ENCODE assay signal across 23 mouse cellular contexts in the genomic region with DNA sequence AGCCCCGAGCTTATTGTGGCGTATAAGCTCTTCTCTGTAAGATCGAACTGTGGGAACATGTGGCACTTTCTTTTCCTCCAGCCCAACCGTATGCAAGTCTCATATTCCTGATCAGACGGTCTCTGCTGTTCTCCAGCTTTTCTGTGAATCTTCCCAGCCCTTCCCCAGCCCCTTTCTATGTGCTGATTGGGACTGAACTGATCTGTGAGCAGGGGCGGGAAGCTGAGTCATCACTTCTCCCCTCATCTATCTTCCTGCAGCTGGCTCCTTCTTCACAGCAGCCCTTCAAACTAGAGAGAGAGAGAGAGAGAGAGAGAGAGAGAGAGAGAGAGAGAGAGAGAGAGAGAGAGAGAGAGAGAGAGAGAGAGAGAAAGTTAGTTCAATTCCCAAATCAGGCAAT.
A peak's percentile ranks its signal among the peaks of the same experiment; 100 is the strongest.
DNase-seq lines count a peak whose midpoint lies in the region; ATAC-seq and TF ChIP-seq lines count a peak whose summit lies in the region.
"Had no signal": no experiment of that assay in that cellular context is flagged by ENCODE, and none has a peak within 500 bp of the region (broad histone marks: within the 10 kb centered on the region; RNA-seq: fewer than 3 reads in every experiment).

No protein-coding gene starts in this region.

- DNase-seq in forebrain, postnatal 0 days, result peak; percentile 12
- DNase-seq in limb, embryonic 14.5 days (ENCODE audit: low spot score), result peak; percentile 13
- DNase-seq in limb, embryonic 10.5 days (ENCODE audit: low spot score), result no peak
- DNase-seq in lung, postnatal 25 days (ENCODE audit: low spot score), result no peak
- DNase-seq in right cerebral cortex, adult 18-20 months, result no peak
- DNase-seq: adrenal gland, postnatal 10 days; adrenal gland, postnatal 36 days; cerebellum, adult 11 months; cerebellum, adult 2 months; cerebellum, adult 9-11 months; cerebellum, postnatal 25 days; gastrocnemius, postnatal 25 days; heart, adult 2 months had no signal

- H3K4me1 ChIP-seq in forebrain, postnatal 0 days (ENCODE audit: insufficient read depth), result no peaks in the 10 kb centered on the region
- no peaks in the 10 kb centered on the region for H3K4me1 ChIP-seq in forebrain, embryonic 16.5 days (replicated peaks; ENCODE audit: control insufficient read depth, insufficient read depth, low read length)
- H3K4me1 ChIP-seq in limb, embryonic 14.5 days (ENCODE audit: control insufficient read depth, insufficient read depth, low read length), result no peaks in the 10 kb centered on the region
- no peaks in the 10 kb centered on the region for H3K4me1 ChIP-seq in limb, embryonic 10.5 days
- no peaks in the 10 kb centered on the region for H3K4me1 ChIP-seq in lung, embryonic 16.5 days (replicated peaks; ENCODE audit: control insufficient read depth, insufficient read depth, low read length)
- H3K4me1 ChIP-seq: embryonic facial prominence, embryonic 12.5 days; embryonic facial prominence, embryonic 15.5 days; hindbrain, embryonic 12.5 days; hindbrain, embryonic 15.5 days had no signal

- 80% methylated on average over 6 of the region's 6 CpGs for WGBS in forebrain, postnatal 0 days
- WGBS in forebrain, embryonic 16.5 days, result 85% methylated on average over 6 of the region's 6 CpGs
- 69% methylated on average over 6 of the region's 6 CpGs for WGBS in limb, embryonic 14.5 days
- 76% methylated on average over 6 of the region's 6 CpGs for WGBS in limb, embryonic 10.5 days
- 51% methylated on average over 6 of the region's 6 CpGs for WGBS in lung, embryonic 16.5 days

- H3K27ac ChIP-seq in forebrain, postnatal 0 days (ENCODE audit: low read depth, low read length), result no peak overlapping the region
- H3K27ac ChIP-seq in forebrain, embryonic 16.5 days (ENCODE audit: low read length), result no peak overlapping the region
- H3K27ac ChIP-seq in limb, embryonic 14.5 days (replicated peaks; ENCODE audit: low read depth, low read length), result no peak overlapping the region
- H3K27ac ChIP-seq in limb, embryonic 10.5 days, result no peak overlapping the region
- H3K27ac ChIP-seq in lung, embryonic 16.5 days (ENCODE audit: low read length), result no peak overlapping the region
- H3K27ac ChIP-seq: embryonic facial prominence, embryonic 12.5 days; embryonic facial prominence, embryonic 15.5 days; heart, adult 2 months; heart, embryonic 10.5 days; hindbrain, embryonic 12.5 days; hindbrain, embryonic 15.5 days had no signal

- no peak overlapping the region for H3K4me2 ChIP-seq in forebrain, postnatal 0 days (ENCODE audit: low read depth)
- no peak overlapping the region for H3K4me2 ChIP-seq in forebrain, embryonic 16.5 days (ENCODE audit: low read length)
- H3K4me2 ChIP-seq in limb, embryonic 14.5 days (replicated peaks; ENCODE audit: low read depth, low read length, severe bottlenecking), result no peak overlapping the region
- no peak overlapping the region for H3K4me2 ChIP-seq in lung, embryonic 16.5 days (ENCODE audit: low read depth, low read length)
- H3K4me2 ChIP-seq: embryonic facial prominence, embryonic 12.5 days; embryonic facial prominence, embryonic 15.5 days; hindbrain, embryonic 12.5 days; hindbrain, embryonic 15.5 days had no signal

- H3K4me3 ChIP-seq in forebrain, postnatal 0 days (ENCODE audit: low read depth, low read length), result no peak overlapping the region
- no peak overlapping the region for H3K4me3 ChIP-seq in forebrain, embryonic 16.5 days (replicated peaks; ENCODE audit: low read length)
- H3K4me3 ChIP-seq in limb, embryonic 14.5 days (replicated peaks; ENCODE audit: low read length), result no peak overlapping the region
- H3K4me3 ChIP-seq in limb, embryonic 10.5 days, result no peak overlapping the region
- H3K4me3 ChIP-seq in lung, embryonic 16.5 days (ENCODE audit: low read length), result no peak overlapping the region
- H3K4me3 ChIP-seq: embryonic facial prominence, embryonic 12.5 days; embryonic facial prominence, embryonic 15.5 days; heart, adult 2 months; heart, embryonic 10.5 days; hindbrain, embryonic 12.5 days; hindbrain, embryonic 15.5 days had no signal

- no peak for TF ChIP-seq POLR2A in limb, embryonic 14.5 days (IDR thresholded peaks at IDR 0.05; ENCODE audit: borderline replicate concordance, extremely low read depth, insufficient read depth, insufficient read length)

- peak; percentile 67 for ATAC-seq in forebrain, postnatal 0 days
- ATAC-seq in forebrain, embryonic 16.5 days, result no peak
- ATAC-seq in limb, embryonic 14.5 days (ENCODE audit: low FRiP score, low read depth), result no peak
- 0 out of 2 replicates have a peak, but pooled peaks have one; percentile 49 for ATAC-seq in lung, embryonic 16.5 days (ENCODE audit: low read depth)
- ATAC-seq: forebrain, embryonic 14.5 days; Patski had no signal

- H3K9me3 ChIP-seq in forebrain, postnatal 0 days (ENCODE audit: low read length), result no peaks in the 10 kb centered on the region
- H3K9me3 ChIP-seq in forebrain, embryonic 16.5 days (ENCODE audit: control insufficient read depth, low read length), result no peaks in the 10 kb centered on the region
- H3K9me3 ChIP-seq in limb, embryonic 14.5 days (ENCODE audit: control insufficient read depth, low read length), result no peaks in the 10 kb centered on the region
- no peaks in the 10 kb centered on the region for H3K9me3 ChIP-seq in limb, embryonic 10.5 days (replicated peaks)
- H3K9me3 ChIP-seq in lung, embryonic 16.5 days (ENCODE audit: control insufficient read depth, low read length), result no peaks in the 10 kb centered on the region
- H3K9me3 ChIP-seq: embryonic facial prominence, embryonic 12.5 days; embryonic facial prominence, embryonic 15.5 days; heart, embryonic 10.5 days; hindbrain, embryonic 12.5 days; hindbrain, embryonic 15.5 days had no signal

- no peaks in the 10 kb centered on the region for H3K36me3 ChIP-seq in forebrain, postnatal 0 days (ENCODE audit: insufficient read depth)
- no peaks in the 10 kb centered on the region for H3K36me3 ChIP-seq in forebrain, embryonic 16.5 days (ENCODE audit: control insufficient read depth, insufficient read depth)
- no peaks in the 10 kb centered on the region for H3K36me3 ChIP-seq in limb, embryonic 14.5 days (ENCODE audit: control insufficient read depth, insufficient read depth, low read length)
- H3K36me3 ChIP-seq in limb, embryonic 10.5 days, result no peaks in the 10 kb centered on the region
- no peaks in the 10 kb centered on the region for H3K36me3 ChIP-seq in lung, embryonic 16.5 days (ENCODE audit: control insufficient read depth, insufficient read depth, low read length)
- H3K36me3 ChIP-seq: embryonic facial prominence, embryonic 12.5 days; embryonic facial prominence, embryonic 15.5 days; G1E; heart, embryonic 10.5 days; hindbrain, embryonic 12.5 days; hindbrain, embryonic 15.5 days had no signal

- no peak for TF ChIP-seq CTCF in forebrain, postnatal 0 days (IDR thresholded peaks at IDR 0.05; ENCODE audit: low read depth)

- H3K27me3 ChIP-seq in forebrain, postnatal 0 days (ENCODE audit: insufficient read depth, low read length), result no peaks in the 10 kb centered on the region
- no peaks in the 10 kb centered on the region for H3K27me3 ChIP-seq in forebrain, embryonic 16.5 days (replicated peaks; ENCODE audit: control insufficient read depth, insufficient read depth, low read length)
- H3K27me3 ChIP-seq in limb, embryonic 14.5 days (ENCODE audit: control insufficient read depth, insufficient read depth, low read length), result no peaks in the 10 kb centered on the region
- H3K27me3 ChIP-seq in limb, embryonic 10.5 days (ENCODE audit: low read depth, poor library complexity, severe bottlenecking), result no peaks in the 10 kb centered on the region
- H3K27me3 ChIP-seq in lung, embryonic 16.5 days (ENCODE audit: control insufficient read depth, insufficient read depth, low read depth, low read length), result no peaks in the 10 kb centered on the region
- H3K27me3 ChIP-seq: embryonic facial prominence, embryonic 12.5 days; embryonic facial prominence, embryonic 15.5 days; hindbrain, embryonic 12.5 days; hindbrain, embryonic 15.5 days; Patski had no signal

- H3K9ac ChIP-seq in forebrain, postnatal 0 days, result no peak overlapping the region
- no peak overlapping the region for H3K9ac ChIP-seq in forebrain, embryonic 16.5 days (replicated peaks; ENCODE audit: low read depth, low read length)
- no peak overlapping the region for H3K9ac ChIP-seq in limb, embryonic 14.5 days (ENCODE audit: low read depth, low read length, severe bottlenecking)
- no peak overlapping the region for H3K9ac ChIP-seq in lung, embryonic 16.5 days (ENCODE audit: low read length)
- H3K9ac ChIP-seq: embryonic facial prominence, embryonic 12.5 days; embryonic facial prominence, embryonic 15.5 days; hindbrain, embryonic 12.5 days; hindbrain, embryonic 15.5 days had no signal

Comparison
In these comparisons a context has a peak if more than half of its experiments do, and no peak if none do; other contexts are left out.
1. ATAC-seq: peak in forebrain, postnatal 0 days (single experiment) and lung, embryonic 16.5 days (single experiment); none in forebrain, embryonic 16.5 days (single experiment) and limb, embryonic 14.5 days (single experiment).
2. DNase-seq: peak in forebrain, postnatal 0 days (single experiment) and limb, embryonic 14.5 days (single experiment); none in limb, embryonic 10.5 days (single experiment), lung, postnatal 25 days (single experiment) and right cerebral cortex, adult 18-20 months (single experiment).